15 mouse cellular contexts compared by ENCODE assay signal in genomic region chr2:65119076-65119475, GRCm38 (mm10).
DNase-seq lines count a peak whose midpoint lies in the region; ATAC-seq and TF ChIP-seq lines count a peak whose summit lies in the region.
"Had no signal": no experiment of that assay in that cellular context is flagged by ENCODE, and none has a peak within 500 bp of the region (broad histone marks: within the 10 kb centered on the region; RNA-seq: fewer than 3 reads in every experiment).

No protein-coding gene starts in this region.

- TF ChIP-seq EP300 in liver, postnatal 0 days (IDR thresholded peaks at IDR 0.05; ENCODE audit: low read depth), result no peak

- TF ChIP-seq CTCF in liver, postnatal 0 days (IDR thresholded peaks at IDR 0.05; ENCODE audit: low read depth), result no peak
- no peak for TF ChIP-seq CTCF in cortical plate, adult 2 months (IDR thresholded peaks at IDR 0.05; ENCODE audit: extremely low read depth, insufficient read depth, low read length)

- no peaks in the 10 kb centered on the region for H3K36me3 ChIP-seq in heart, embryonic 15.5 days
- no peaks in the 10 kb centered on the region for H3K36me3 ChIP-seq in heart, embryonic 10.5 days
- no peaks in the 10 kb centered on the region for H3K36me3 ChIP-seq in liver, postnatal 0 days (replicated peaks; ENCODE audit: insufficient read depth, low read length)
- no peaks in the 10 kb centered on the region for H3K36me3 ChIP-seq in liver, embryonic 12.5 days
- no peaks in the 10 kb centered on the region for H3K36me3 ChIP-seq in stomach, embryonic 16.5 days (ENCODE audit: control insufficient read depth, insufficient read depth, low read length)
- H3K36me3 ChIP-seq: hindbrain, embryonic 10.5 days; midbrain, embryonic 15.5 days had no signal

- H3K4me1 ChIP-seq in heart, embryonic 15.5 days (replicated peaks), result peaks cover 11% of the 10 kb centered on the region
- H3K4me1 ChIP-seq in heart, embryonic 10.5 days, result 0 out of 2 replicates have a peak, but pooled peaks cover 5% of the 10 kb centered on the region
- H3K4me1 ChIP-seq in liver, postnatal 0 days (ENCODE audit: insufficient read depth), result peaks cover 20% of the 10 kb centered on the region
- H3K4me1 ChIP-seq in liver, embryonic 12.5 days, result no peaks in the 10 kb centered on the region
- H3K4me1 ChIP-seq in cortical plate, adult 2 months (ENCODE audit: control insufficient read depth, insufficient read depth, low read length), result no peaks in the 10 kb centered on the region; the same call in 1 of the 2 replicates
- H3K4me1 ChIP-seq in stomach, embryonic 16.5 days (ENCODE audit: control insufficient read depth, insufficient read depth, low read length), result 0 out of 2 replicates have a peak, but pooled peaks cover 3% of the 10 kb centered on the region
- H3K4me1 ChIP-seq: hindbrain, embryonic 10.5 days; megakaryocyte, embryonic 14.5 days; midbrain, embryonic 15.5 days had no signal

- no peaks in the 10 kb centered on the region for H3K9me3 ChIP-seq in heart, embryonic 15.5 days (replicated peaks)
- no peaks in the 10 kb centered on the region for H3K9me3 ChIP-seq in heart, embryonic 10.5 days
- no peaks in the 10 kb centered on the region for H3K9me3 ChIP-seq in liver, postnatal 0 days (ENCODE audit: low read length)
- no peaks in the 10 kb centered on the region for H3K9me3 ChIP-seq in liver, embryonic 12.5 days (replicated peaks)
- H3K9me3 ChIP-seq in stomach, embryonic 16.5 days (replicated peaks; ENCODE audit: control insufficient read depth, low read length), result no peaks in the 10 kb centered on the region
- H3K9me3 ChIP-seq: hindbrain, embryonic 10.5 days; megakaryocyte, embryonic 14.5 days; midbrain, embryonic 15.5 days had no signal

- H3K4me3 ChIP-seq in heart, embryonic 15.5 days, result no peak overlapping the region
- no peak overlapping the region for H3K4me3 ChIP-seq in heart, embryonic 10.5 days
- H3K4me3 ChIP-seq in liver, postnatal 0 days (ENCODE audit: low read depth, low read length), result no peak overlapping the region
- no peak overlapping the region for H3K4me3 ChIP-seq in liver, embryonic 12.5 days
- H3K4me3 ChIP-seq in cortical plate, adult 2 months (ENCODE audit: insufficient read depth, low read length), result no peak overlapping the region
- no peak overlapping the region for H3K4me3 ChIP-seq in stomach, embryonic 16.5 days (replicated peaks; ENCODE audit: low read length)
- H3K4me3 ChIP-seq: hindbrain, embryonic 10.5 days; megakaryocyte, embryonic 14.5 days; midbrain, embryonic 15.5 days had no signal

- no peak overlapping the region for H3K4me2 ChIP-seq in heart, embryonic 15.5 days
- no peak overlapping the region for H3K4me2 ChIP-seq in liver, postnatal 0 days (ENCODE audit: low read depth, low read length)
- H3K4me2 ChIP-seq in liver, embryonic 12.5 days, result no peak overlapping the region
- no peak overlapping the region for H3K4me2 ChIP-seq in stomach, embryonic 16.5 days (ENCODE audit: low read depth, low read length)
- H3K4me2 ChIP-seq: midbrain, embryonic 15.5 days had no signal

- no peak for DNase-seq in heart, embryonic 10.5 days (ENCODE audit: low spot score)
- DNase-seq in liver, postnatal 0 days, result no peak
- DNase-seq in Muller cell, postnatal 12 days (ENCODE audit: inconsistent ontology term), result no peak
- DNase-seq: cerebellum, adult 9-11 months; forebrain, postnatal 0 days; layer of hippocampus, postnatal 36 days; lung, adult 18-20 months; thymus, adult 2 months had no signal

- H3K27ac ChIP-seq in heart, embryonic 15.5 days, result peak overlapping the region; percentile 38; the same call in 1 of the 2 replicates
- H3K27ac ChIP-seq in heart, embryonic 10.5 days, result no peak overlapping the region
- no peak overlapping the region for H3K27ac ChIP-seq in liver, postnatal 0 days (ENCODE audit: low read depth)
- no peak overlapping the region for H3K27ac ChIP-seq in liver, embryonic 12.5 days
- peak overlapping the region; percentile 35; the same call in 1 of the 2 replicates for H3K27ac ChIP-seq in cortical plate, adult 2 months (ENCODE audit: insufficient read depth, low read length)
- H3K27ac ChIP-seq in stomach, embryonic 16.5 days (ENCODE audit: low read length), result no peak overlapping the region; the same call in 1 of the 2 replicates
- H3K27ac ChIP-seq: hindbrain, embryonic 10.5 days; midbrain, embryonic 15.5 days had no signal

- no peak overlapping the region for H3K9ac ChIP-seq in heart, embryonic 15.5 days
- no peak overlapping the region for H3K9ac ChIP-seq in liver, postnatal 0 days (replicated peaks)
- H3K9ac ChIP-seq in liver, embryonic 12.5 days, result no peak overlapping the region
- no peak overlapping the region for H3K9ac ChIP-seq in stomach, embryonic 16.5 days (ENCODE audit: low read length)
- H3K9ac ChIP-seq: forebrain, postnatal 0 days; midbrain, embryonic 15.5 days had no signal

- ATAC-seq in heart, embryonic 15.5 days (replicated peaks; ENCODE audit: insufficient number of reproducible peaks, insufficient read depth, low FRiP score, low read depth), result no peak
- peak; percentile 24; the same call in 1 of the 2 replicates for ATAC-seq in liver, postnatal 0 days
- ATAC-seq in liver, embryonic 12.5 days, result no peak
- ATAC-seq in stomach, embryonic 16.5 days (ENCODE audit: insufficient read depth, low FRiP score), result peak; percentile 60
- ATAC-seq: midbrain, embryonic 15.5 days had no signal

- H3K27me3 ChIP-seq in heart, embryonic 15.5 days, result no peaks in the 10 kb centered on the region
- H3K27me3 ChIP-seq in heart, embryonic 10.5 days (ENCODE audit: insufficient read depth, poor library complexity, severe bottlenecking), result no peaks in the 10 kb centered on the region
- no peaks in the 10 kb centered on the region for H3K27me3 ChIP-seq in liver, postnatal 0 days (ENCODE audit: insufficient read depth, low read length)
- H3K27me3 ChIP-seq in liver, embryonic 12.5 days (replicated peaks), result no peaks in the 10 kb centered on the region
- no peaks in the 10 kb centered on the region for H3K27me3 ChIP-seq in stomach, embryonic 16.5 days (ENCODE audit: control insufficient read depth, insufficient read depth, low read length)
- H3K27me3 ChIP-seq: megakaryocyte, embryonic 14.5 days; midbrain, embryonic 15.5 days had no signal

- TF ChIP-seq POLR2A in cortical plate, adult 2 months (IDR thresholded peaks at IDR 0.05; ENCODE audit: extremely low read depth, insufficient read depth, low read length), result no peak

- WGBS in heart, embryonic 15.5 days, result 64% methylated on average over 2 of the region's 2 CpGs
- WGBS in heart, embryonic 10.5 days, result 73% methylated on average over 2 of the region's 2 CpGs
- WGBS in liver, postnatal 0 days (ENCODE audit: insufficient replicate concordance), result 75% methylated on average over 2 of the region's 2 CpGs
- 63% methylated on average over 2 of the region's 2 CpGs for WGBS in liver, embryonic 12.5 days (ENCODE audit: insufficient replicate concordance)
- WGBS in stomach, embryonic 16.5 days, result 75% methylated on average over 2 of the region's 2 CpGs

Comparison
In these comparisons a context has a peak if more than half of its experiments do, and no peak if none do; other contexts are left out.
1. ATAC-seq: peak in liver, postnatal 0 days (single experiment) and stomach, embryonic 16.5 days (single experiment); none in heart, embryonic 15.5 days (single experiment) and liver, embryonic 12.5 days (single experiment).
2. H3K27ac ChIP-seq: peak in heart, embryonic 15.5 days (single experiment) and cortical plate, adult 2 months (single experiment); none in heart, embryonic 10.5 days (single experiment), liver, postnatal 0 days (single experiment), liver, embryonic 12.5 days (single experiment) and stomach, embryonic 16.5 days (single experiment).